Mouse (Mus musculus): ENCODE results near the gene Ncbp3. TPM values are rescaled to one million over a fixed set of nuclear protein-coding genes. Genes with fewer than 3 reads are reported as not detected.

Gene Ncbp3
- total and polyA plus RNA-seq, 3 experiments = 11.9 to 13.9 (median 12.1) TPM

GRCm38 (mm10) chr11:73078615-73079014 is 31.0 kb downstream of the Ncbp3 start:
- Histone ChIP-seq H3K4me1 (ENCODE audit: control insufficient read depth in 1 of 2, insufficient read depth in 2 of 2) (peaks cover 0 to 15% of the 10 kb centered on the region in 2 experiments; a peak in 1 of 4 replicates), H3K4me3 (replicated peaks in 1 of 3; ENCODE audit: low read depth in 2 of 3, low read length in 2 of 3, poor library complexity in 1 of 3) (no peak overlapping the region), H3K9ac (ENCODE audit: insufficient read depth, low read depth) (no peak overlapping the region), H3K27ac (ENCODE audit: insufficient read depth, low read depth) (no peak overlapping the region), H3K4me2 (ENCODE audit: insufficient read depth, low read depth, poor library complexity, severe bottlenecking) (no peak overlapping the region), H3K27me3 (replicated peaks) (no peaks in the 10 kb centered on the region), H3K79me2 (replicated peaks; ENCODE audit: control insufficient read depth, extremely low read depth, insufficient read depth, poor library complexity, severe bottlenecking) (no peaks in the 10 kb centered on the region; the same call in 1 of the 2 replicates), H3K9me3 (replicated peaks; ENCODE audit: low read length) (no peaks in the 10 kb centered on the region), H3K36me3 (replicated peaks in 1 of 2; ENCODE audit: control insufficient read depth in 1 of 2, insufficient read depth in 1 of 2, low read length in 1 of 2) (peaks cover 48 to 87% of the 10 kb centered on the region in 2 experiments)
- in situ Hi-C loops (cut with MboI; ENCODE audit: low pct_ligation_motif_present, low pct_unique_long_range_greater_than_20kb, low sequenced_read_pairs) = no loop called here
- TF ChIP-seq MXI1 (IDR thresholded peaks at IDR 0.05; ENCODE audit: low read depth, low read length) = no peak
- no peak for TF ChIP-seq TBP (conservative IDR thresholded peaks at IDR 0.05; ENCODE audit: low read depth, low read length)
- no peak for TF ChIP-seq MYC (IDR thresholded peaks at IDR 0.05; ENCODE audit: low read depth, low read length)
- no peak for TF ChIP-seq USF1 (IDR thresholded peaks at IDR 0.05; ENCODE audit: low read depth, low read length)
- TF ChIP-seq MEF2A (IDR thresholded peaks at IDR 0.05; ENCODE audit: borderline replicate concordance, low read depth, low read length) = no peak
- TF ChIP-seq IRF4 (IDR thresholded peaks at IDR 0.05; ENCODE audit: low read depth, low read length) = no peak
- TF ChIP-seq ELF1 (IDR thresholded peaks at IDR 0.05; ENCODE audit: low read depth, low read length) = no peak
- TF ChIP-seq EP300 (IDR thresholded peaks at IDR 0.05; ENCODE audit: low read length) = no peak
- no peak for TF ChIP-seq NRF1 (IDR thresholded peaks at IDR 0.05; ENCODE audit: low read depth, low read length)
- TF ChIP-seq USF2 (conservative IDR thresholded peaks at IDR 0.05; ENCODE audit: low read depth, low read length) = no peak
- no peak for TF ChIP-seq MAZ (IDR thresholded peaks at IDR 0.05; ENCODE audit: low read depth, low read length)
- no peak for TF ChIP-seq JUND (conservative IDR thresholded peaks at IDR 0.05; ENCODE audit: low read depth, low read length)
- DNase-seq (ENCODE audit: extremely low read depth) = no peak
- dilution Hi-C loops (cut with MboI; ENCODE audit: extremely low pct_ligation_motif_present, extremely low pct_unique_long_range_greater_than_20kb, low sequenced_read_pairs) = no loop called here

- Histone ChIP-seq H3K79me2 (replicated peaks; ENCODE audit: control insufficient read depth, extremely low read depth, insufficient read depth, poor library complexity, severe bottlenecking) (no peaks in the 10 kb centered on the region), H3K9me3 (replicated peaks; ENCODE audit: low read length) (no peaks in the 10 kb centered on the region), H3K36me3 (replicated peaks in 1 of 2; ENCODE audit: control insufficient read depth in 1 of 2, insufficient read depth in 1 of 2, low read length in 1 of 2) (peaks cover 51 to 83% of the 10 kb centered on the region in 2 experiments), H3K27me3 (replicated peaks) (no peaks in the 10 kb centered on the region), H3K4me2 (ENCODE audit: insufficient read depth, low read depth, poor library complexity, severe bottlenecking) (no peak overlapping the region), H3K9ac (ENCODE audit: insufficient read depth, low read depth) (no peak overlapping the region), H3K4me1 (ENCODE audit: control insufficient read depth in 1 of 2, insufficient read depth in 2 of 2) (peaks cover 0 to 32% of the 10 kb centered on the region in 2 experiments; a peak in 2 of 4 replicates), H3K27ac (ENCODE audit: insufficient read depth, low read depth) (no peak overlapping the region), H3K4me3 (replicated peaks in 1 of 3; ENCODE audit: low read depth in 2 of 3, low read length in 2 of 3, poor library complexity in 1 of 3) (no peak overlapping the region)
- no peak for DNase-seq (ENCODE audit: extremely low read depth)
- dilution Hi-C loops (cut with MboI; ENCODE audit: extremely low pct_ligation_motif_present, extremely low pct_unique_long_range_greater_than_20kb, low sequenced_read_pairs) (no loop called here), in situ Hi-C loops (cut with MboI; ENCODE audit: low pct_ligation_motif_present, low pct_unique_long_range_greater_than_20kb, low sequenced_read_pairs) (no loop called here)
- TF ChIP-seq CHD2 (IDR thresholded peaks at IDR 0.05; ENCODE audit: low read length) = no peak
- TF ChIP-seq IRF4 (IDR thresholded peaks at IDR 0.05; ENCODE audit: low read depth, low read length) = no peak
- TF ChIP-seq ZKSCAN1 (IDR thresholded peaks at IDR 0.05; ENCODE audit: borderline replicate concordance, low read depth, low read length) = no peak
- TF ChIP-seq USF2 (conservative IDR thresholded peaks at IDR 0.05; ENCODE audit: low read depth, low read length) = no peak
Measured at GRCm38 (mm10) chr11:73080306-73080705, 32.7 kb downstream of the Ncbp3 start.

All from CH12.LX (cell line).